Mouse (Mus musculus): ENCODE data around the gene Itgb7.
A peak's percentile ranks its signal among the peaks of the same experiment; 100 is the strongest.

- TF ChIP-seq CTCF (IDR thresholded peaks at IDR 0.05) (peak; percentile 4; the same call in 1 of the 2 replicates), EP300 (IDR thresholded peaks at IDR 0.05) (peak; percentile 31; the same call in 1 of the 2 replicates)
Measured at GRCm38 (mm10) chr15:102202971-102203834, 28.5 kb downstream of the Itgb7 start, which contains the start of gene Zfp740.
